Mouse (Mus musculus) kidney, embryonic 16.5 days (tissue): ENCODE measurements around the gene Gm20683. TPM values are rescaled to one million over a fixed set of nuclear protein-coding genes. Genes with fewer than 3 reads are reported as not detected.

Experiments used
- ATAC-seq: fragments of 200-750 bp; cut with Nextera tagmentation; 2 replicates; pipeline ENCODE4 v1.8.0; 2017; ENCODE audit warnings: moderate TSS enrichment; ENCODE audit not compliant: low FRiP score, low TSS enrichment
- H3K27ac ChIP-seq: fragments of 300-500 bp; sonication (generic); 2 replicates; pipeline ENCODE4 v1.5.1; 2014; ENCODE audit warnings: low read length
- H3K27me3 ChIP-seq: fragments of 300-500 bp; sonication (generic); 2 replicates; pipeline ENCODE4 v1.6.1; 2014; ENCODE audit warnings: low read length, control low read depth, mixed read lengths; ENCODE audit not compliant: insufficient read depth
- H3K36me3 ChIP-seq: fragments of 300-500 bp; sonication (generic); 2 replicates; pipeline ENCODE4 v1.6.1; 2014; ENCODE audit warnings: low read length, control low read depth, mixed read lengths; ENCODE audit not compliant: insufficient read depth
- H3K4me1 ChIP-seq: fragments of 300-500 bp; sonication (generic); 2 replicates; pipeline ENCODE4 v1.6.1; 2014; ENCODE audit warnings: low read length, control low read depth, mixed read lengths; ENCODE audit not compliant: insufficient read depth
- H3K4me2 ChIP-seq: fragments of 300-500 bp; sonication (generic); replicated peaks from 2 replicates; pipeline ENCODE4 v1.6.1; 2014; ENCODE audit warnings: low read depth, low read length
- H3K4me3 ChIP-seq: fragments of 300-500 bp; sonication (generic); 2 replicates; pipeline ENCODE4 v1.5.1; 2014; ENCODE audit warnings: mild to moderate bottlenecking, low read length
- H3K9ac ChIP-seq: fragments of 300-500 bp; sonication (generic); replicated peaks from 2 replicates; pipeline ENCODE4 v1.6.1; 2014; ENCODE audit warnings: low read length
- H3K9me3 ChIP-seq: fragments of 300-500 bp; sonication (generic); 2 replicates; pipeline ENCODE4 v1.6.1; 2016; ENCODE audit warnings: low read length, control low read depth
- WGBS: fragments of 180-500 bp; shearing (Covaris S2); extraction: QIAGEN DNeasy Blood & Tissue Kit; methylation state at CpG from one replicate; pipeline ENCODE4 v1.1.7; 2014; 5-methylcytosine and 5-hydroxymethylcytosine counted together
- microRNA-seq: library from miRNA; unstranded; fragments of <30 nt; microRNA quantifications from one replicate; pipeline ENCODE4, GENCODE M21; 2016
- polyA plus RNA-seq: library from polyadenylated mRNA; unstranded; fragments of >200 nt; fragmentation: Nextera tagmentation; extraction: Ambion mirVana; gene quantifications from 2 replicates; pipeline ENCODE4 v1.2.1, GENCODE M21; 2015

Gene Gm20683
- polyA plus RNA-seq, 1 experiment from 2014 or later = 4.3 TPM

DNA sequence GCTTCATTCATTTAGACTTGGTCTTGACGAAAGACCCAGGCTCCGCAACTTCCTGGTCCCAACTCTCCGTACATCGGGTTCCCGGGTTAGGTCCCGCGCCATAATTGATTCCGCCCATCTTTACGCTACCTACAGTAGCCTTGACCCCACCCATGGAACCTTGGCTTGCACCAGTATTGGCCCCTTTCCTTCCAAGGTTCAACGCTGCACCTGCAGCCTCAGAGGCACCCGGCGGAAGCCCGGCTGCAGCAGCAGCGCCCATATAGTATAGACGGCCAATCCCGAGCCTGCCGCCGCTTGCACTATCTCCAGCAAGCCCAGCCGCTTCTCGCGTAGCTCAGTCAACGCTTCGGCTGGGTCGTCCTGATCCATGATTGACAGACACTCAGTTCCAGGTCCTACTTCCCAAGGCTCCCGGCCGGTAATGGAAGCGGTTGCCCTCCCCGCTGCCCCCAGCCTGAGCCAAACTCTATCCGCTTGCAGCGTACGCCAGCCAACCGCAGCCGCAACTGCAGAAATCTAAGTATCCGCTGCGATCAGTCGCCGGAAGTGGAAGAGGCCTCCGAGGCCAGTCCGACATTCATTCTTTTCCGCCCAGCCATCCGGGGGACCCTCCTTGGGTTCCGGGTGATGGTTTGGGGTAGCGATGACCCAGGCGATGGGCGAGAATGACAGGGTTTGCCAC is 49.6 kb downstream of the Gm20683 start:
- peak overlapping the region; percentile 95 for H3K4me3 ChIP-seq
- under 1% methylated on average over 45 of the region's 45 CpGs for WGBS
- no peaks in the 10 kb centered on the region for H3K27me3 ChIP-seq
- ATAC-seq = peak; percentile 42
- H3K36me3 ChIP-seq = 0 out of 2 replicates have a peak, but pooled peaks cover 2% of the 10 kb centered on the region
- peak overlapping the region; percentile 99 for H3K27ac ChIP-seq
- H3K4me1 ChIP-seq = peaks cover 56% of the 10 kb centered on the region
- peak overlapping the region; percentile 85 for H3K9ac ChIP-seq
- no peaks in the 10 kb centered on the region for H3K9me3 ChIP-seq
- peak overlapping the region; percentile 93 for H3K4me2 ChIP-seq

DNA sequence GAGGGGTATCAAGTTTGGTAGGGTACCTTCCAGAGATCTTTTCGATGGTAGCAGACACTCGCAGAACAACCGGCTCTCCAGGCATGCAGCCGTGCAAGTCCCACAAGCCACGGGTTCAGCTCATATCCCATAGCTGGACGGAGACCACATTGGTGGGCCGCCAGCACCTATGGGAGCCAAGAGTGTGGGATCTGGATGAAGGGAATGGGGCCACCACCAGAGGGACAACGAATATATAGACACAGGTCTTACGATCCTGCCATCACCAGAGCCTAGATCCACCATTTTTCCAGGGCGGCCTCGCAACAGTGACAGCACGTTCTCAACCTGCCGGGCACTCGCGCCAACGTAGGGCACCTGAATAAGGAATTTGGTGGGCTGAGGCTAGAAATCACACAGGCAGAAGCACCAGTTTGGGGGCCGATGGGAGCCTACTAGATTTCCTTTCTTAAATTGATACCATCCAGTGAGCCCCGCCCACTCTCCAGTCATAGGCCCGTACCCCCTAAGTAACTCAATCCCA is 50.2 kb downstream of the Gm20683 start:
- 0 out of 2 replicates have a peak, but pooled peaks cover 2% of the 10 kb centered on the region for H3K36me3 ChIP-seq

DNA sequence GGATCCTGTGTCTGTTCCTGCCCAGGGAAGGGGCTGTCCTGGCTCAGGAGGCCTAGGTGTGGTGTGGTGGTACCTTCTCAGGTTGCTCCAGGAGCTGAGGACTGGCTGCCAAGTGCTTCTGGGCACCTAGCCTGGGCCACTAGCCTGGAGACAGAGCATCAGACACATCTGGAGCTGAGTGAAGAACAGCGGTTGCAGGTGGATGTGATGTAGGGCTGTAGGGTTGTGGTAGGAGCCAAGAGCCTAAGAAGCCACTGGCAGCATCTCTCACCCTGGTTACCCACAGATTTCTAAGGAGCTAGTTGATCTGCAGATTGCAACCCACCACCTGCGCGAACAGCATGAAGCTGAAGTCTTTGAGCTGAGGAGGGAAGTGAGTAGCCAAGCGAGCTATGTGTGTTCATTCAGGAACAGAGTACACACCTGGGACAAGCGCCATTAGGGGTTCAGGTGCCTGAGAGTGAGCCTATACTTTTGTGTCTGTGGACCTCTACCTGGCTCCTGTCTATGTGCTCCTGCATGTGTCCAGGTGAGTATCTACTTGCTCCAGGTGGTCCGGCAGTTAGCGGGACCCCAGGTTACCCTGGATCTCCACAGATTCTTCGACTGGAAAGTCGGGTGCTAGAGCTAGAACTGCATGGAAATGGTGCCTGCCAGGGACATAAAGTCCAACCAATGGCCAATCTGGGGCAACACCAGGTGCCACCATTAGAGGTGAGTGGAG is 54.6 kb downstream of the Gm20683 start:
- no peak overlapping the region for H3K4me3 ChIP-seq
- H3K27ac ChIP-seq = no peak overlapping the region
- no peak for ATAC-seq
- no peak overlapping the region for H3K4me2 ChIP-seq
- H3K9ac ChIP-seq = no peak overlapping the region
- 91% methylated on average over 9 of the region's 9 CpGs for WGBS
- H3K36me3 ChIP-seq = peaks cover 16% of the 10 kb centered on the region
- H3K27me3 ChIP-seq = no peaks in the 10 kb centered on the region
- H3K9me3 ChIP-seq = no peaks in the 10 kb centered on the region
- H3K4me1 ChIP-seq = peaks cover 29% of the 10 kb centered on the region

More for the DNA sequence above, 50.2 kb downstream of the Gm20683 start:
- H3K9ac ChIP-seq = peak overlapping the region; percentile 85
- no peaks in the 10 kb centered on the region for H3K27me3 ChIP-seq
- no peaks in the 10 kb centered on the region for H3K9me3 ChIP-seq
- H3K4me1 ChIP-seq = peaks cover 54% of the 10 kb centered on the region
- ATAC-seq = no peak
- peak overlapping the region; percentile 93 for H3K4me2 ChIP-seq
- 24% methylated on average over 19 of the region's 19 CpGs for WGBS
- H3K4me3 ChIP-seq = peak overlapping the region; percentile 95
- H3K27ac ChIP-seq = peak overlapping the region; percentile 99

DNA sequence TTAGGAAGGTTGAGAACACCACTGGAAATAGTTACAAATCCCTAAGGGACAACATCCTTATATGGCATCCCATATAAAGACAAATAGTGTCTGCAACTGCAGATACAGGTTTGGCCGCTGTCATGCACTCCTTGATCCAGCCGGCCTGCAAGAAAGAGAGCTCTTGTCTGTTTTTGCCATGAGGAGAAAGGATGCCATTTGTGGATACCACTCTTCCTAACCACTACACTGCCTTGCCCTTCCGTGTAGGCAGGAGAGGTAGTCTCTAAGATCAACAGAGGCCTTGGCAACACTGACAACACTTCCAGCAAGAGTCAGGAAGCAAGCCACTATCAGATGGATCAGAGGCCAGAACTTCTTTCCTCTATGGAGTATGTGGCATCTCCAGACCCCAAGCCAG is 55.3 kb downstream of the Gm20683 start, which contains the start of gene Ccdc78:
TSS of gene Ccdc78 (plus strand) at position 301 of the 400 bp plus-strand sequence.
- no peak for ATAC-seq
- Histone ChIP-seq H3K27me3 (no peaks in the 10 kb centered on the region), H3K4me1 (peaks cover 26% of the 10 kb centered on the region), H3K4me3 (peak within 1 kb of the TSS; percentile 85), H3K27ac (peak within 1 kb of the TSS; percentile 95), H3K36me3 (peaks cover 22% of the 10 kb centered on the region), H3K9me3 (no peaks in the 10 kb centered on the region), H3K4me2 (peak within 1 kb of the TSS; percentile 90), H3K9ac (peak within 1 kb of the TSS; percentile 86)
- WGBS = 78% methylated on average over 3 of the region's 3 CpGs

DNA sequence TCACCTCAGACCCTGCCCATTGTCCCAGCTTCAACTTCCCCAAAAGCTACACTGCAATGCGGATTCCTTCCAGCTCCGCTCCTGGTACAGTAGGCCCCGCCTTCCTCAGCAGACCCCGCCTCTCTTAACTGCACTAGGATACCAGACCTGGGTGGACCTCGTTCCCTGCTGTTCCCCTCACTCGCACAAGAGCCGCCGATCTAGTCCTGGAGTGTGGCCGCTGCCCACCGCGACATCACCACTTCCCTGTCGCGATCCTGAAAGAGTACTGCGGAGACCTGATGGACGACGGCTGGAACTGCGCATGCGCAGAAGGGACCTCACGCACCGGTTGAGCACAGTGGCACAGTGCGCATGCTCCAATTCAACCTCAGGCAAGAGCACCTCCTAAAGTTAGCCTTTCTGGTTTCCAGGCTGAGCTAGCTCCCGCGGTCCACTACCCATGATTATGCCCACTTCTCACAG is 56.2 kb downstream of the Gm20683 start, which contains the start of gene Haghl:
TSS of gene Haghl (minus strand) at position 393 of the 465 bp plus-strand sequence.
- Histone ChIP-seq H3K9ac (peak within 1 kb of the TSS; percentile 86), H3K27ac (peak within 1 kb of the TSS; percentile 95), H3K36me3 (peaks cover 30% of the 10 kb centered on the region), H3K4me3 (peak within 1 kb of the TSS; percentile 85), H3K27me3 (no peaks in the 10 kb centered on the region), H3K4me1 (peaks cover 16% of the 10 kb centered on the region), H3K4me2 (peak within 1 kb of the TSS; percentile 90), H3K9me3 (no peaks in the 10 kb centered on the region)
- under 1% methylated on average over 23 of the region's 23 CpGs for whole genome bisulfite sequencing
- ATAC-seq = peak; percentile 79

Small RNA genes within 50 kb of the gene (microRNA-seq; reads per million reads assigned to microRNA genes)
- gene Mir3082 = not detected

Other genes with a start within 250 kb of the Gm20683 start
- gene Gng13, start 124.6 kb downstream of the Gm20683 start, polyA plus RNA-seq = 0.40 and 1.2 TPM in 2 replicates
- 38.1 and 41.2 TPM in 2 replicates for gene Chtf18, start 114.3 kb downstream of the Gm20683 start, polyA plus RNA-seq
- gene Rpusd1, start 114.1 kb downstream of the Gm20683 start, polyA plus RNA-seq = 26.2 and 26.8 TPM in 2 replicates
- not detected in 2 replicates for gene Mslnl, start 105.7 kb downstream of the Gm20683 start, polyA plus RNA-seq
- gene Msln, start 87.4 kb downstream of the Gm20683 start, polyA plus RNA-seq = 6.9 and 7.8 TPM in 2 replicates
- gene Narfl, start 68.0 kb downstream of the Gm20683 start, polyA plus RNA-seq = 37.9 and 39.2 TPM in 2 replicates
- 79.8 and 83.7 TPM in 2 replicates for gene Haghl, start 56.1 kb downstream of the Gm20683 start, polyA plus RNA-seq
- 0.16 and 0.46 TPM in 2 replicates for gene Ccdc78, start 55.2 kb downstream of the Gm20683 start, polyA plus RNA-seq
- gene Fam173a, start 48.9 kb downstream of the Gm20683 start, polyA plus RNA-seq = 105 and 109 TPM in 2 replicates
- 0.40 and 0.57 TPM in 2 replicates for gene AC134908.4, start 46.1 kb downstream of the Gm20683 start, polyA plus RNA-seq
- 56.8 and 57.1 TPM in 2 replicates for gene Metrn, start 44.6 kb downstream of the Gm20683 start, polyA plus RNA-seq
- 1.4 and 2.0 TPM in 2 replicates for gene Fbxl16, start 32.7 kb downstream of the Gm20683 start, polyA plus RNA-seq
- gene Wdr24, start 18.1 kb downstream of the Gm20683 start, polyA plus RNA-seq = 33.1 and 35.3 TPM in 2 replicates
- 72.3 and 73.0 TPM in 2 replicates for gene Jmjd8, start 12.9 kb downstream of the Gm20683 start, polyA plus RNA-seq
- 387 and 393 TPM in 2 replicates for gene Stub1, start 8.4 kb downstream of the Gm20683 start, polyA plus RNA-seq
- gene Rhbdl1, start 4.5 kb downstream of the Gm20683 start, polyA plus RNA-seq = 3.3 and 4.0 TPM in 2 replicates
- 29.3 and 32.5 TPM in 2 replicates for gene Rhot2, start 3.1 kb upstream of the Gm20683 start, polyA plus RNA-seq
- gene Wdr90, start 19.7 kb upstream of the Gm20683 start, polyA plus RNA-seq = 33.1 and 33.5 TPM in 2 replicates
- gene Mcrip2, start 27.0 kb upstream of the Gm20683 start, polyA plus RNA-seq = 72.9 and 79.2 TPM in 2 replicates
- 100 and 102 TPM in 2 replicates for gene Mettl26, start 33.3 kb upstream of the Gm20683 start, polyA plus RNA-seq
- gene Wfikkn1, start 39.1 kb upstream of the Gm20683 start, polyA plus RNA-seq = 0.71 and 1.0 TPM in 2 replicates
- gene Rab40c, start 78.0 kb upstream of the Gm20683 start, polyA plus RNA-seq = 33.5 and 33.7 TPM in 2 replicates
- 85.8 and 95.9 TPM in 2 replicates for gene Pigq, start 103.2 kb upstream of the Gm20683 start, polyA plus RNA-seq
- 1.8 and 3.7 TPM in 2 replicates for gene Nhlrc4, start 103.2 kb upstream of the Gm20683 start, polyA plus RNA-seq
- gene A930017K11Rik, start 110.8 kb upstream of the Gm20683 start, polyA plus RNA-seq = 8.1 and 9.5 TPM in 2 replicates
- gene Capn15, start 144.0 kb upstream of the Gm20683 start, polyA plus RNA-seq = 26.0 and 30.7 TPM in 2 replicates
- 30.7 and 41.0 TPM in 2 replicates for gene Rab11fip3, start 227.8 kb upstream of the Gm20683 start, polyA plus RNA-seq
- 46.9 and 52.3 TPM in 2 replicates for gene Decr2, start 248.6 kb upstream of the Gm20683 start, polyA plus RNA-seq